ENCODE assay signal across 9 mouse cellular contexts in genomic region chrX:151055559-151055958, GRCm38 (mm10). TPM values are rescaled to one million over a fixed set of nuclear protein-coding genes. Genes with fewer than 3 reads are reported as not detected.
DNase-seq lines count a peak whose midpoint lies in the region; ATAC-seq lines count a peak whose summit lies in the region.
"Had no signal": no experiment of that assay in that cellular context is flagged by ENCODE, and none has a peak within 500 bp of the region (broad histone marks: within the 10 kb centered on the region; RNA-seq: fewer than 3 reads in every experiment).

No protein-coding gene starts in this region.

- H3K9ac ChIP-seq in liver, embryonic 11.5 days (ENCODE audit: low read depth, low read length), result no peak overlapping the region
- no peak overlapping the region for H3K9ac ChIP-seq in heart, embryonic 12.5 days
- H3K9ac ChIP-seq in stomach, embryonic 15.5 days, result no peak overlapping the region
- H3K9ac ChIP-seq: hindbrain, embryonic 13.5 days had no signal

- no peaks in the 10 kb centered on the region for H3K4me1 ChIP-seq in liver, embryonic 11.5 days (replicated peaks; ENCODE audit: control insufficient read depth, insufficient read depth, low read length)
- peaks cover 27% of the 10 kb centered on the region for H3K4me1 ChIP-seq in heart, embryonic 12.5 days (replicated peaks)
- no peaks in the 10 kb centered on the region for H3K4me1 ChIP-seq in stomach, embryonic 15.5 days

- no peak; the same call in 1 of the 2 replicates for ATAC-seq in liver, embryonic 11.5 days (replicated peaks; ENCODE audit: low FRiP score)
- ATAC-seq in heart, embryonic 12.5 days (ENCODE audit: insufficient number of reproducible peaks, low FRiP score), result peak; percentile 48; the same call in 1 of the 2 replicates
- ATAC-seq in stomach, embryonic 15.5 days (ENCODE audit: insufficient read depth, low FRiP score, low read depth), result peak; percentile 79; the same call in 1 of the 2 replicates

- DNase-seq in liver, result peak; percentile 18
- no peak for DNase-seq in liver, embryonic 11.5 days (ENCODE audit: low spot score)
- DNase-seq in kidney, postnatal 36 days, result peak; percentile 39 to 62
- no peak for DNase-seq in yolk sac, embryonic 10.5 days (ENCODE audit: low spot score)
- DNase-seq in left cerebral cortex, postnatal 36 days (ENCODE audit: low spot score in 2 of 2), result no peak
- no peak for DNase-seq in thymus, postnatal 10 days (ENCODE audit: low spot score in 2 of 2)

- H3K9me3 ChIP-seq in liver, embryonic 11.5 days (ENCODE audit: control insufficient read depth, low read length), result no peaks in the 10 kb centered on the region
- H3K9me3 ChIP-seq in heart, embryonic 12.5 days (replicated peaks), result no peaks in the 10 kb centered on the region
- H3K9me3 ChIP-seq in stomach, embryonic 15.5 days, result no peaks in the 10 kb centered on the region
- H3K9me3 ChIP-seq: hindbrain, embryonic 13.5 days had no signal

- peaks cover 11% of the 10 kb centered on the region; the same call in 1 of the 2 replicates for H3K27me3 ChIP-seq in liver, embryonic 11.5 days (replicated peaks; ENCODE audit: control insufficient read depth, insufficient read depth, low read length)
- H3K27me3 ChIP-seq in heart, embryonic 12.5 days (replicated peaks), result no peaks in the 10 kb centered on the region
- no peaks in the 10 kb centered on the region for H3K27me3 ChIP-seq in stomach, embryonic 15.5 days (replicated peaks)
- H3K27me3 ChIP-seq: hindbrain, embryonic 13.5 days had no signal

- H3K36me3 ChIP-seq in liver, embryonic 11.5 days (ENCODE audit: control insufficient read depth, insufficient read depth, low read length), result no peaks in the 10 kb centered on the region
- no peaks in the 10 kb centered on the region for H3K36me3 ChIP-seq in heart, embryonic 12.5 days
- no peaks in the 10 kb centered on the region for H3K36me3 ChIP-seq in stomach, embryonic 15.5 days
- H3K36me3 ChIP-seq: hindbrain, embryonic 13.5 days had no signal

- no peak overlapping the region for H3K4me2 ChIP-seq in liver, embryonic 11.5 days
- no peak overlapping the region for H3K4me2 ChIP-seq in heart, embryonic 12.5 days
- no peak overlapping the region for H3K4me2 ChIP-seq in stomach, embryonic 15.5 days
- H3K4me2 ChIP-seq: hindbrain, embryonic 13.5 days had no signal

- 11% methylated on average over 1 of the region's 1 CpGs for WGBS in liver, embryonic 11.5 days
- WGBS in heart, embryonic 12.5 days, result 11% methylated on average over 1 of the region's 1 CpGs
- WGBS in stomach, embryonic 15.5 days, result 13% methylated on average over 1 of the region's 1 CpGs

- H3K4me3 ChIP-seq in liver, embryonic 11.5 days (ENCODE audit: low read depth, low read length), result no peak overlapping the region
- no peak overlapping the region for H3K4me3 ChIP-seq in heart, embryonic 12.5 days
- H3K4me3 ChIP-seq in stomach, embryonic 15.5 days (replicated peaks), result no peak overlapping the region
- H3K4me3 ChIP-seq: hindbrain, embryonic 13.5 days had no signal

- H3K27ac ChIP-seq in liver, embryonic 11.5 days (ENCODE audit: low read depth, low read length), result no peak overlapping the region
- no peak overlapping the region for H3K27ac ChIP-seq in heart, embryonic 12.5 days (ENCODE audit: poor library complexity, severe bottlenecking)
- H3K27ac ChIP-seq in stomach, embryonic 15.5 days, result no peak overlapping the region; the same call in 1 of the 2 replicates
- H3K27ac ChIP-seq: hindbrain, embryonic 13.5 days had no signal

- intact Hi-C loops in left cerebral cortex, postnatal 36 days (cut with DNase I), result no loop called here

RNA-seq across cellular contexts. Expression of gene Fgd1, which starts 9.6 kb away (rescaled TPM):
- 4.1 and 4.6 TPM in 2 replicates for polyA plus RNA-seq in liver, embryonic 11.5 days (2014; fragmentation: Nextera tagmentation; extraction: Ambion mirVana)
- 9.3 and 10.1 TPM in 2 replicates for polyA plus RNA-seq in heart, embryonic 12.5 days (2016; fragmentation: Nextera tagmentation; extraction: Ambion mirVana)
- 7.7 and 8.1 TPM in 2 replicates for polyA plus RNA-seq in stomach, embryonic 15.5 days (2015; fragmentation: Nextera tagmentation; extraction: Ambion mirVana)
- 10 to 100 TPM; 17.8 to 18.4 TPM for total RNA-seq in left cerebral cortex, postnatal 36 days (2021)

RNA-seq across cellular contexts. Expression of gene Gnl3l, which starts 38.4 kb away (rescaled TPM):
- 32.6 and 32.9 TPM in 2 replicates for polyA plus RNA-seq in liver, embryonic 11.5 days (2014; fragmentation: Nextera tagmentation; extraction: Ambion mirVana)
- 28.7 and 29.8 TPM in 2 replicates for polyA plus RNA-seq in heart, embryonic 12.5 days (2016; fragmentation: Nextera tagmentation; extraction: Ambion mirVana)
- polyA plus RNA-seq in stomach, embryonic 15.5 days (2015; fragmentation: Nextera tagmentation; extraction: Ambion mirVana), result 26.8 and 29.4 TPM in 2 replicates
- 100 to 1,000 TPM; 201 TPM for total RNA-seq in left cerebral cortex, postnatal 36 days (2021)

RNA-seq across cellular contexts. Expression of gene Tsr2, which starts 40.8 kb away (rescaled TPM):
- 39.5 and 39.8 TPM in 2 replicates for polyA plus RNA-seq in liver, embryonic 11.5 days (2014; fragmentation: Nextera tagmentation; extraction: Ambion mirVana)
- polyA plus RNA-seq in heart, embryonic 12.5 days (2016; fragmentation: Nextera tagmentation; extraction: Ambion mirVana), result 20.8 and 22.1 TPM in 2 replicates
- 31.6 and 32.3 TPM in 2 replicates for polyA plus RNA-seq in stomach, embryonic 15.5 days (2015; fragmentation: Nextera tagmentation; extraction: Ambion mirVana)
- total RNA-seq in left cerebral cortex, postnatal 36 days (2021), result 10 to 100 TPM; 72.6 to 75.3 TPM

Comparison
In these comparisons a context has a peak if more than half of its experiments do, and no peak if none do; other contexts are left out.
1. DNase-seq: peak in liver (single experiment) and kidney, postnatal 36 days (2 of 2); none in liver, embryonic 11.5 days (single experiment), yolk sac, embryonic 10.5 days (single experiment), left cerebral cortex, postnatal 36 days (0 of 2) and thymus, postnatal 10 days (0 of 2).